8 mouse cellular contexts compared by ENCODE assay signal in genomic region chr7:19789904-19790347, GRCm38 (mm10). TPM values are rescaled to one million over a fixed set of nuclear protein-coding genes. Genes with fewer than 3 reads are reported as not detected.
DNase-seq lines count a peak whose midpoint lies in the region; ATAC-seq lines count a peak whose summit lies in the region.

No protein-coding gene starts in this region.

- H3K4me2 ChIP-seq in hindbrain, embryonic 16.5 days (ENCODE audit: low read length), result peak overlapping the region; percentile 82

- peak overlapping the region; percentile 44 for H3K4me3 ChIP-seq in hindbrain, embryonic 16.5 days (ENCODE audit: low read length)
- H3K4me3 ChIP-seq in macrophage (ENCODE audit: inconsistent target), result peak overlapping the region; percentile 13; the same call in 1 of the 2 replicates

- no peaks in the 10 kb centered on the region for H3K36me3 ChIP-seq in hindbrain, embryonic 16.5 days (ENCODE audit: control insufficient read depth, insufficient read depth, low read length)
- H3K36me3 ChIP-seq in macrophage (ENCODE audit: inconsistent target), result no peaks in the 10 kb centered on the region

- peaks cover 6% of the 10 kb centered on the region; the same call in 1 of the 2 replicates for H3K27me3 ChIP-seq in hindbrain, embryonic 16.5 days (replicated peaks; ENCODE audit: control insufficient read depth, insufficient read depth, low read length)

- peaks cover 3% of the 10 kb centered on the region for H3K4me1 ChIP-seq in hindbrain, embryonic 16.5 days (ENCODE audit: control insufficient read depth, insufficient read depth, low read depth, low read length)

- H3K9ac ChIP-seq in hindbrain, embryonic 16.5 days (ENCODE audit: low read depth, low read length), result peak overlapping the region; percentile 62

- ATAC-seq in hindbrain, embryonic 16.5 days, result peak; percentile 66

- 1% methylated on average over 19 of the region's 19 CpGs for WGBS in hindbrain, embryonic 16.5 days
- WGBS in macrophage (ENCODE audit: missing documents), result 2% methylated on average over 19 of the region's 19 CpGs

- H3K27ac ChIP-seq in hindbrain, embryonic 16.5 days (ENCODE audit: low read depth, low read length), result peak overlapping the region; percentile 49; the same call in 1 of the 2 replicates
- no peak overlapping the region for H3K27ac ChIP-seq in macrophage

- peak; percentile 78 for DNase-seq in WW6 (ENCODE audit: low read depth, low spot score)
- DNase-seq in cerebellum, postnatal 4 days (ENCODE audit: low spot score in 2 of 2), result peak; percentile 93 to 94
- peak; percentile 92 for DNase-seq in gastrocnemius, adult 18-20 months (ENCODE audit: low spot score)
- DNase-seq in left cerebral cortex, adult 18-20 months (ENCODE audit: low spot score in 2 of 2), result peak; percentile 90 to 96
- peak; percentile 73 for DNase-seq in retina, postnatal 7 days (ENCODE audit: low read depth, low spot score)
- peak; percentile 80 to 98 for DNase-seq in urinary bladder, adult 18-20 months (ENCODE audit: low spot score in 2 of 2)

- no peaks in the 10 kb centered on the region for H3K9me3 ChIP-seq in hindbrain, embryonic 16.5 days (ENCODE audit: control insufficient read depth, low read length)

- H3K79me2 ChIP-seq in macrophage (ENCODE audit: inconsistent target), result no peaks in the 10 kb centered on the region

RNA-seq across cellular contexts. Expression of gene Cblc, which starts 6.7 kb away (rescaled TPM):
- total RNA-seq in gastrocnemius, adult 18-20 months (2021), result not detected
- 0.34 and 0.41 TPM in 2 replicates for polyA plus RNA-seq in hindbrain, embryonic 16.5 days (2015; fragmentation: Nextera tagmentation; extraction: Ambion mirVana)
- not detected for total RNA-seq in left cerebral cortex, adult 18-20 months (2021)
- total RNA-seq in macrophage (2018; cell fraction: chromatin; rRNA removed), result not detected
- not detected for total RNA-seq in macrophage (2018; cell fraction: cytosol; rRNA removed)
- 1 to 10 TPM in 1 of 26 experiments, not detected in 25; 1.5 TPM for total RNA-seq in macrophage (2018; cell fraction: nucleus; rRNA removed)
- not detected in 3 replicates for polyA plus RNA-seq in macrophage (2018)

RNA-seq across cellular contexts. Expression of gene Bcam, which starts 19.1 kb away (rescaled TPM):
- 10 to 100 TPM; 17.4 to 28.5 TPM for total RNA-seq in gastrocnemius, adult 18-20 months (2021)
- polyA plus RNA-seq in hindbrain, embryonic 16.5 days (2015; fragmentation: Nextera tagmentation; extraction: Ambion mirVana), result 24.4 and 24.6 TPM in 2 replicates
- total RNA-seq in left cerebral cortex, adult 18-20 months (2021), result 10 to 100 TPM; 18.6 to 19.1 TPM
- 1 to 10 TPM in 2 of 26 experiments, under 1 TPM in 3, not detected in 21; 0.35 to 3.0 (median 0.62) TPM for total RNA-seq in macrophage (2018; cell fraction: chromatin; rRNA removed)
- under 1 TPM; 0.06 to 0.91 (median 0.33) TPM for total RNA-seq in macrophage (2018; cell fraction: cytosol; rRNA removed)
- total RNA-seq in macrophage (2018; cell fraction: nucleus; rRNA removed), result 1 to 10 TPM in 4 of 26 experiments, under 1 TPM in 13, not detected in 9; 0.25 to 2.5 (median 0.57) TPM
- polyA plus RNA-seq in macrophage (2018), result 0.12 to 0.15 TPM (median 0.14 TPM) in 3 replicates

RNA-seq across cellular contexts. Expression of gene Bcl3, which starts 32.6 kb away (rescaled TPM):
- total RNA-seq in gastrocnemius, adult 18-20 months (2021), result 1 to 10 TPM; 1.0 to 2.0 TPM
- 0.70 and 1.2 TPM in 2 replicates for polyA plus RNA-seq in hindbrain, embryonic 16.5 days (2015; fragmentation: Nextera tagmentation; extraction: Ambion mirVana)
- total RNA-seq in left cerebral cortex, adult 18-20 months (2021), result 1 to 10 TPM in 1 of 2 experiments, under 1 TPM in 1; 0.91 to 1.1 TPM
- 100 to 1,000 TPM in 19 of 26 experiments, 10 to 100 TPM in 7; 42.2 to 379 (median 140) TPM for total RNA-seq in macrophage (2018; cell fraction: chromatin; rRNA removed)
- 100 to 1,000 TPM in 3 of 26 experiments, 10 to 100 TPM in 23; 34.3 to 219 (median 64.3) TPM for total RNA-seq in macrophage (2018; cell fraction: cytosol; rRNA removed)
- total RNA-seq in macrophage (2018; cell fraction: nucleus; rRNA removed), result 100 to 1,000 TPM in 12 of 26 experiments, 10 to 100 TPM in 14; 38.6 to 381 (median 86.0) TPM
- polyA plus RNA-seq in macrophage (2018), result 11.2 to 30.9 TPM (median 23.0 TPM) in 3 replicates

RNA-seq across cellular contexts. Expression of gene Nectin2, which starts 39.6 kb away (rescaled TPM):
- 1 to 10 TPM in 1 of 2 experiments, under 1 TPM in 1; 0.64 to 2.0 TPM for total RNA-seq in gastrocnemius, adult 18-20 months (2021)
- 57.7 and 59.7 TPM in 2 replicates for polyA plus RNA-seq in hindbrain, embryonic 16.5 days (2015; fragmentation: Nextera tagmentation; extraction: Ambion mirVana)
- total RNA-seq in left cerebral cortex, adult 18-20 months (2021), result 1 to 10 TPM; 6.7 to 8.6 TPM
- total RNA-seq in macrophage (2018; cell fraction: chromatin; rRNA removed), result 10 to 100 TPM in 7 of 26 experiments, 1 to 10 TPM in 19; 1.1 to 31.8 (median 7.0) TPM
- total RNA-seq in macrophage (2018; cell fraction: cytosol; rRNA removed), result 10 to 100 TPM in 13 of 26 experiments, 1 to 10 TPM in 13; 5.9 to 22.1 (median 9.4) TPM
- total RNA-seq in macrophage (2018; cell fraction: nucleus; rRNA removed), result 10 to 100 TPM in 14 of 26 experiments, 1 to 10 TPM in 12; 4.0 to 36.5 (median 13.0) TPM
- polyA plus RNA-seq in macrophage (2018), result 5.2 to 7.5 TPM (median 5.9 TPM) in 3 replicates
